Mouse (Mus musculus): Measurements from ENCODE around the gene Gm9857. TPM values are rescaled to one million over a fixed set of nuclear protein-coding genes. Genes with fewer than 3 reads are reported as not detected.

Gene Gm9857
- polyA plus RNA-seq, 1 experiment, result 0.38 TPM

Other genes with a start within 250 kb of the Gm9857 start
- 12.7 and 13.7 TPM in 2 replicates for gene Gpsm2, start 218.1 kb downstream of the Gm9857 start, polyA plus RNA-seq (2012; rRNA removed)
- 0.02 and 0.04 TPM in 2 replicates for gene Aknad1, start 200.8 kb downstream of the Gm9857 start, polyA plus RNA-seq (2012; rRNA removed)
- gene Stxbp3, start 99.9 kb downstream of the Gm9857 start, polyA plus RNA-seq (2012; rRNA removed), result 30.2 and 33.5 TPM in 2 replicates
- gene Fndc7, start 50.4 kb downstream of the Gm9857 start, polyA plus RNA-seq (2012; rRNA removed), result 0.14 and 0.17 TPM in 2 replicates
- gene Prpf38b, start 28.7 kb downstream of the Gm9857 start, polyA plus RNA-seq (2012; rRNA removed), result 95.5 and 105 TPM in 2 replicates
- gene Henmt1, start 572 bp downstream of the Gm9857 start, polyA plus RNA-seq (2012; rRNA removed), result 1.4 and 1.6 TPM in 2 replicates
- gene Fam102b, start 87.2 kb upstream of the Gm9857 start, polyA plus RNA-seq (2012; rRNA removed), result 33.7 and 38.4 TPM in 2 replicates
- gene Slc25a54, start 140.0 kb upstream of the Gm9857 start, polyA plus RNA-seq (2012; rRNA removed), result not detected in 2 replicates
- 1.6 and 2.0 TPM in 2 replicates for gene Slc25a24, start 182.7 kb upstream of the Gm9857 start, polyA plus RNA-seq (2012; rRNA removed)

Data from frontal cortex, adult 2 months (tissue).